Mouse (Mus musculus) thymus, adult 18-20 months (tissue): Measurements from ENCODE around the gene Sstr5.

Experiments used
- DNase-seq, 2 experiments: peaks; one replicate each; pipeline ENCODE4 v3.0.0; 2022; ENCODE audit warnings: mixed read lengths in 2 of 2

Sstr5 gene

DNA sequence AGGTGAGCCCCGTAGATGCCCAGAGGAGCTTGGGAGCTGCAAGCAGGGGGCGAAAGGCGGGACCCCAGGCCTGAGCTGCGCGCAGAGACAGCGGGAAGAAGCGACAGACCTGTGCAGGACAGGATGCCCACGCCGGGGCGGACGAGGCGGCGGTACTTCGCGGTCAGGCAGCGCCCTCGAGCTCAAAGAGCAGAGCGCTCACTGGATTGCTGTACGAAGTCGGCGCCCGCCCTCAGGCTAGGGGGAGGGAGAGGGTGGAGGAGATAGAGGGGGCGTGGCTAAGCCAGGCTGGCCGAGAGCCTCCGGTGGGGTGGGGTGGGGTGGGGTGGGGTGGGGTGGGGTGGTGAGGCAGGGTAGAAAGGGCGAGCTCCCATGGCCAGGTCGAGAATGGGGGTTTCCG is at the start of gene Sstr5:
Sstr5 (minus strand) TSS at position 276 of the 400 bp plus-strand sequence.
- no peak for DNase-seq

DNA sequence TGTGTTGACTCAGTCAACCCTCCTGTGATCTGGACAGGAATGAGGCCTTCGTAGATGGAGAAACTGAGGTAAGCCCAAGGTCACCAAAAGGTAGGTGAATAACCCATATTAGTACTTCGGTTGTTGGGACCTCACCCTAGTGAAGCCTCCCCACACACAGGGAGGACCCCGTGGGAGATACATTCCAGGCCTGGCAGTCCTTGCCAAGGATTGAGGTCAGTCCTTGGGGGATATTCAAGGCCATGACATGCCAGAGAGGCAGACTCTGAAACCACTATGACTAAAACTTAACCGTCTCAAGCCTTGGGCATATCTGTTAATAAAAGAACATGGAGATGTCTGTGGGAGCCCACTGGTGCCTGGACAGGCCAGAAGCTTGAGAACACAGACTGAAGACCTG is 44.7 kb upstream of the Sstr5 start:
- no peak for DNase-seq

DNA sequence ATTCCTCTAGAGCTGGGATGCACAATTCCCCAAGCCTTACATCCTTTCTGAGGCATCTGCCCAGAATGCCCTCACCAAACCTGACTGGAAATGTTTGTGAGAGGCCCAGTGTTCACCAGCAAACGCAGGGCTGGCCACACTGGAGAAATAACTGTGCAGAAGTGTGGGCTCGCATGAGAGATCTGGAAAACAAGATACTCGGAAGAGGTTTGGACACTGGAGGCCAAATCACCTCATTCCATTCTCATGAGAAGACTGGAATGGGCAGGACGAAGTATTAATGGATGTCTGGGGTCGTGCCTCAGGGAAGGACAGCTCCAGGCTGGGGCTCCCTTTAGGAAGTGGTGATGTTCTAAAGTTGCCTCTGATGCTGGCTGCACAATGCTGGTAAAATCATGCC is 43.6 kb upstream of the Sstr5 start:
- no peak for DNase-seq

DNA sequence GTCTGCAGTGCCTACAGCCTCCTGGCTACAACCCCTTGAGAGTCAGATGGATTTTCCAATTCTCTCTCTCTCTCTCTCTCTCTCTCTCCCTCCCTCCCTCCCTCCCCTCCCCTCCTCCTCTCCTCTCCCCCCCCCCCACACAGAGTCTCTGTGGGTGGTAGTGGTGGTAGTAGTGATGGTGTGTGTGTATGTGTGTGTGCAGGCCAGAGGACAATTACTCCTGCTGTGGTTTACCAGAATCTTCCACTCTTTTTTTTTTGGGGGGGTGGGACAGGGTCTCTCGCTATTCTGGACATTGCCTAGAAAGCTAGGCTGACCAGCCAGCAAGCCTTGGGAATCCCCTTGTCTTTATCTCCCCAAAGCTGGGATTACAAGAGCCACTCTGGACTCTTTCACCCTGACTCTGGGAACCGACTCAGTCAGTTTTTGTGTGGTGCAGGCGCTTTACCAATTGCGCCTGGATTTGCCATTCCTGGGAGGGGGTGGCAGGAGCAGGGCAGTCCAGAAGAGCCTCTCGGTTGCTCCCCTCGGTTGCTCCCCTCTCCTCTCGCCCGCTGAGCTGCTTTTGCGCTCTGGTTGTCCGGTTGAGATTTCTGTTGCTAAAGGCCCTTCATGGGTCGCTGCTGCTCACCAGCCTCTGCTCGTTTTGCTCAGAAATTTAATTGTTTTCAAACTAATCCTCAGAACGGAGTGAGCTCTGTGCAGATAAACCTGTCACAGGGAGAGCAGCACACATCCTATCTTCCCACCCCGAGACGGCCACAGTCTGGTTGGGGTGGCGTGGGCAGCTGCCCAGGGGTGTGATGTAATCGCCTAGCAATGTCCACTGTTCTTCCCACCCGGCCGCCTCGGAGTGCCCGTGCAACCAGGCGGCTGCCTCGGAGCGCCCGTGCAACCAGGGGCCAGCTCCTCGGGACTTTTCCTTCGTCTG is 42.1 kb upstream of the Sstr5 start:
- DNase-seq, result no peak

DNA sequence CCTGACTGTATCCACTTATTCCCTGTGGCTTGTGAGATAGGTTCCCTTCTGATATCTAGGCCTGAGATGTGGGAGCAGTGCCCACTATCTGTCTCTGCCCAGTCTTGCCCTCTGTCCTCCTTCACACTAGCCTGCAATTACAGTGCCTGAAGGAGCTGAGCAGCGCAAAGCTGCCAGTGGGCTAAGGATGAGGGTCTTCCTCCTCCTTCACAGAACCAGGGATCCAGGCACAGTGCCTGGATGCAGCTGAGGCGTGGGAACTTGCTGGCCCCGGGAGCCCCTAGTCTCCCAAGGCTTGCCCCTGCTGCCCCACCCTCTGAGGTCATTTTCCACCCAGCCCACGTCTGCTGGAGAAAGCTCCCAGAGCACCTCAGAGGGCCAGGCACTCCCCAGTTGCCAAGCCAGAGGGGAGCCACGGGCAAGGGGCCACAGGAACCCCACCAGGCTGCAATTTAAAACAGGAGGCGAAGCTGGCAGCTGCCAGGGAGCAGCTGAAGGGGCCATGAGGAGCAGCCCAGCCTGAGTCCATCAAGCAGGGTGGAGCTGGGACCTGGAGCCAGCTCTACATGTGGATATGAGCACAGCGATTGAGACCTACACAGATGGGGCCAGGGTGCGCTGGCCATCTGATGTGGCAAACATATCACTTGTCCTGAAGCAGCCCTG is 33.4 kb upstream of the Sstr5 start:
- no peak for DNase-seq

DNA sequence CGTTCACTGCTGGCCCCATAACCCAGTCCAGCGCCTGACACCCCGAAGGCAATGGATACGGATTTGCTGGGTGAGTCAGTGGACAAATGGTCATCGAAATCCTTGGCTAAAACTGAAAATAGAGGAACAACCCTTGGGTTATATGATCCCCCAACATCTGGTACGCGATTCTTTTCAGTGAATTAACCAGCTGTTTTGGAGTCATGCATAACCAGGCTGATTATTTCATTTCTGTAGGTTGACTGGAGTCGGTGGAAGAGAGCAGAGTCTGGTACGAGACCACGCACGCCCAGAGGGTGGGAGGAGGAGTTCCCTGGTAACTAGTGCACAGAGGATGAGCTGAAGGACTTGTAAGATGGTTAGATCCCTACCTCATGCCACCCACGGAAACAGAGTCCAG is 25.0 kb upstream of the Sstr5 start:
- no peak for DNase-seq

DNA sequence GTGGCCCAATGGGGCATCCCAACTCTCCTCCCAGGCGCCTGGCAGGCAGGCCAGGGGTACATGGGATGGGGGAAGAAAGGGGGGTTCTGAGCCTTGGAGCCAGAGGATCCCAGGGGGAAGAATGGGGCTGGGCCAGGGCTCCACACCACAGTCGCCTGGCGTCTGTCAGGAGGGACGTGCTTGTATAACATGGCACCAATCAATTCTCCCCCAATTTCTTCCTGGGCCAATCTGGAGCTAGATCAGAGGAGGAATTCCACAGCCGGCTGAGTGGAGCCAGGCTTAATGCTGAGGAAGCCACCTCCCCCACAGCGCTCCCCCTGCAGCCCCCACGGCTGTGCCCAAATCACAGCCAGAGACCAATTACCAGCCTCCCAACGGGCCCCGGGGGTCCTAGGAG is 23.4 kb upstream of the Sstr5 start:
- DNase-seq, result no peak

DNA sequence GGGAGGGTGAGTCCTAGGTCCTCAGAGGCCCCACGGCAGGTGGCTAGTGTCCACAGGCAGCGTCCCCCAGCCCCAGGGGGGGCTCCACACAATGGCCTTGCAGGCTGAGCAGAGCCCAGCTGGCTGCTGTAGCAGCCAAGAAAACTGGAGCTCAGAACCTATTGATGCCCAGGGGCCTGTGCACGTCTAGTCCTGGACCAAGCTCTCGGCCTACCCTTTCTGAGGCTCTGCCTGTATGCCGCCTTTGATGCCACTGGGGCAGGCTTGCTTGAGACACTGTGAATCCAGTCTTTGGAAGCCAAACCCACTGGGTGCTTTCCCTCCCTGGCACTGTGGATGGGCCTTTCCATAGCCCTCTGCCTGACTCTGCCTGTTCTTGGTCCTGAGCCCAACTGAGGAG is 22.4 kb upstream of the Sstr5 start:
- DNase-seq, result no peak

DNA sequence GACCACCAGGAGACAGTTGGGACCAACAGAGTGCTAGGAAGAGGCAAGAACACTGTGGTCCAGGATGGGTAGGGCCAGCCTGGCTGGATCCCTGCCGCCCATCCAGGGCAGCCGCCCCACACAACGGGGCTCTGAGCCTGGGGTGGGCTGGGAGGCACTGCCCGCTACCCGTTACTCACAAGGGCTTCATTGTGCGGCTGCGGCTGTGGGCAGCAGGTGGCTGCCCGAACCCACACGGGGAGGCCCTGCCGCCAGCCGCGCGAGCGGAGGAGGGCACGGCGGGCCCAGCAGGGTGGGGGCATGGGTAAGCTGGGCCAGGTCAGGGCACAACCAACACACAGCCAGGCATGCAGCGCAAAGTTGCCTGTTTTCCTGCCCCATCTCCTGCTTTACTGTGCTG is 21.1 kb upstream of the Sstr5 start:
- DNase-seq, result no peak

DNA sequence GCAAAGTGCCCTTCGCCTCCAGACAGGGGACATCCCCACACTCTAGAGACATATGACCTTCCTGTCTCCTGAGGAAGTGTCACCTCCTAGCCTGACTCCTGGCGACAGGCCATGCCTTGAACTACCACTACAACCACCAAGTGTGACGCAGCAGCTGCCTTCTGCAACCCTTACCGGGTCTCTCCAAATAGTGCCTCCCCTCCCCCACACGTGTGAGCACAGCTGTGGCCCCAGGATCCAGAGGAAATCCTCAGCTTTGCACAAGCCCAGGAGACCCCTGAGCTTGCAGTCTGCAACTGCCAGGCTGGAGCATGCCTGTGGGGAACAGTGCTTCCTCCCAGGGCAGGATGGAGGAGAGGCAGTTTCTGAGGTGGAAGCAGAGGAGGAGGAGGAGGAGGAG is 19.2 kb upstream of the Sstr5 start:
- DNase-seq, result no peak

DNA sequence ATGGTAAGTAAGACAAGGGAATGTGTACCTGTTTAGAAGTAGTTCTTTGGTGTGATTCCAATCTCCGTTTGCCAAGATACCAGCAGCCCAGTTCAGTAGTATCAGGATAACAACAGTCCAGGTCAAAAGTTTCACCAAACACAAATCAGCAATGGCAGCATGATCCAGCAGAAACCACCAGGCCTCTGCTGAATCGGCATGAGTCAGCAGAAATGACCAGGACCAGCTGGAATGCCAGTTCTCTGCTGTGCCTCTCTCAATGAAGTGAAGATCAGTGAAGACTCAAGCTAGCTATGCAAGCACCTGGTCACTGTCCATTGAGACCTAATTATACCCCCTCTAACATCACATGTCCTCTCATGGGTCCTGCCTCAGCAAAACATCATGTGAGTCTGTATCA is 17.0 kb upstream of the Sstr5 start:
- DNase-seq, result no peak

DNA sequence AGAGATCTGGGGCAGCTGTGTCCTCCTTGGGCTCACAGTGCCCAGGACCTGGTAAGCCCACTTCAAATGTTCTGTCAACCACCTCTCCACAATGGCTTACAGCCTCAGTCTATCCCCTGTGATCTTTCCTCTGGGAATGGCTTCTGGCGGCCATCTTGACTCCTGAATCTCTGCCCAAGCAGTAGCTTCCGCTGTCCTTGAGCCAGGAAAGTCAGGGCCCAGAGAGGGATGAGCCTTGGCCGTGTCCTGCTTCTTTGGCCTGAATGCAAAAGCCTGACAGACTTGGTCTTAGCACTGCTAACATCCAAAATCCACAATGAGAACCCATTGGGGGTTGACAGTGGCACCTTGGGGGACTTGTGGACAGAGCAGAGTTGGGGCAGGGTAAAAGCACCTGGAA is 14.8 kb upstream of the Sstr5 start:
- DNase-seq, result no peak

DNA sequence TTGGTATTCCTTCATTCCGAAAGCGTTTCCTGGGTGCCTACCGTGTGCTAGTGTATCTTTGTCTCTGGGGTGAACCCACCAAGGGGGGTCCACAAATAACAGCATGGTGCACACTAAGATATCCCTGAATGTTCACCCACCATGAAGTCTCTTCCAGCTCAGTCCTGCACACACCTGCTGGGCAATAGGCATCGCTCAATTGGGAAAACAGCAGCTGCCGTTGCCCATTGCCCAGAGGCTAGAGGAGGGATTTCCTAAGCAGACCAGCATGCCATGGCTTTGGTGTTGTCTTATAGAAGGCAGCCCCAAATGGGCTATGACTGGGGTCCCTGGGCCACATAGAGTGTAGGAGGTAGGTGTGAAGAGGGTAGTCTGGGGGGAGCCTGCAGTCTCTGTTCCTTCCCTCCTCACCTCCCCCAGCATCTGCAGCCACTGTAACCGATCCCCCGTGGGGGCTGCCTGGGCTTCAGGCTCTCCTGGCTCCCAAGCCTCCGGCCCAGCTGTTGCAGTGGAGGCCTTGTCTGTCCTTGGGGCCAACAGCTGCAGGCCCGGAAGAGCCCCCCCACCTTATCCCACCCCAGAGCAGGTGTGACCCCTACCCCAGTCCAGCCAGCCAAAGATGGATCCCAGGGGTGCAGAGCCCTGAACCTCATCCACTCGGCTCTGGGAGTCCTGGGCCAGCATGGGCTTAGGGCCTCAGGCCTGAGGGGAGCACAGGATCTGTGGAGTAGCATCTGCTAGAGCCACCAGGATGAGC is 13.2 kb upstream of the Sstr5 start:
- no peak for DNase-seq

DNA sequence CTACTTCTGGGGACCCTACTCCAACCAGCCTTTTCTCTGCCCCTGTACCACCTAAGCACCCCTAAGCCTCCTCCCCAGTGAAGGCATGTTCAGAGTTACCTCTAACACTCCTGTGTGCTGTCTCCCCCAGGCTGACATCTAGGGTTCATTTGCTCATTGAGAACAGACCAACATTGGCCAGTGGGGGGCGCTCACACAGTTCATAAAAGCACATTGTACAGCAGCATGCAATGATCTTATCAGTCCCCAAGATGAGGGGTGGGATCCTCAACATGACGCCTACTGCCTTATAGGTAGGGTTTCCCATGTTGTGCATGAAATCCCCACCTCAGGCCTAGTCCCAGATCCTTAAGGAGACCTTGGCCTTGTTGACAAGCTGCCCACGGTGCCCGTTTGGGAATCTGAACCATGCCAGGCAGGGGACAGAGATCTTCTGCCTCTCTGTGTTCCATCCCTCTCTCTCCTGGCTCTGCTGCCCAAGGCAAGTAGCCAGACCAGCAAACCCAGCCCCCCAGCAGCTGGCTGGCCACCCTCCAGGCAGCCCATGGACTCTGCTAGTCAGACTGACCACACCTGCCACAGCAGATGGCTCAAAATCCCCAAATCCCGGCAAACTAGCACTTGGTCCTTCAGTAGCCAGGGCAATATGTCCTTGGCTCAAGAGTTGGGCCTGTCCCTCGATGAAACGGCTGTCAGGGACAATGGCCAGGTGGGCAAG is 11.9 kb upstream of the Sstr5 start:
- DNase-seq, result no peak

DNA sequence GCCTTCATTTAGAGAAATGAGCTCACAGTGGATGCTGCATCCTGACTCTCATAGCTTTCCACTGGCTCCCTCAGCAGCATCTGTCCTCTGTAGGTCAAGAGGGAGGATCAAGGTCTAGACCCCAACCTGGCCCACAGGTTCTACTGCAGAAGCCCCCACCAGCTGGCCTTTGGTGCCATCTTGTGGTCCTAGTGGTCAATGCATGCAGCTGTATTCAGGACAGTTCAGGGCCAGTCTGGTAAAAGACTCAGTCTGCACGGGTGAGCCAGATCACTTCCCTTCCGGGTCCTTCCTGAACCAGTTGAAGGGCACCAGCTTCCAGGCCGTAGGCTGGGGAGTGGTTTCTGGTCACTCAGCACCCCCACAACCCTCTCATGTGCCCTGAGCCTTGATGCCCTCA is 10.7 kb upstream of the Sstr5 start:
- no peak for DNase-seq

DNA sequence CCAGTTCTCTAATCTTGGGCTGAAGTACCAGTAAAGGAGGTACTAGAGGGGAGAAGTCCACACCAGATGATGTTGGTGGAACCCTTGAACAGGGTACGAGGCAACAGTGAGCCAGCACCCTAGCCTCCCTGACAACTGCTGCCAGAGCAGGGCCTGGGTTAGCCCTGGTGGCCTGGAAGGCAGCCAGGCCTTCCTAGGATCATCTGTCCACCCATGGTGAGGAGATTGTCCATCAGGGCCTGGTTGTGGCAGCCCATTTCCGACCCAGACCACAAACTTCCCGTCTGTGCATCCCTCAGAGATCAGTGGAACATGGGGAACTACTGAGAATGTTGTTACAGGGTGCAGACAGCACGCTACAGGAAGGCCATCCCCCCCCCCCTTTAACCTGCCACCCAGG is 5.5 kb upstream of the Sstr5 start:
- DNase-seq, result no peak

DNA sequence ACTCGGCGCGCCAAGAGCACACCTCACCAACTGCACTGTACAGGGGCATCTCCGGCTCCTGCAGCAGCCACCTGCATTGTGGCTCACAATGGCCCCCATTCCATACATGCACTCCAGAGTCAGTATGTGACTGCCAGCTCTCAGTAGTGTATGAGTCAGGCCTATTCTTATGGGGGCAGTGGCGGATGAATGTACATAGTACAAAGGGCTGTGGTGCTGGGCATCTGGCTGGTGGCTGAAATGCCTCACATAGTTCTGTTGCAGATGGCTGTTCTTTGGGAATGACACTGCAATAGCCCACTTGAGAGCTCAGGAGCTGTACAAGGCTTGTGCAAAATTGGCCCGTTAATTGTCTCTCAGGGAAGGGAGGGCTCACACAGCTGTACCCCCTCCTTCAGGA is 15.0 kb downstream of the Sstr5 start:
- DNase-seq, result no peak

DNA sequence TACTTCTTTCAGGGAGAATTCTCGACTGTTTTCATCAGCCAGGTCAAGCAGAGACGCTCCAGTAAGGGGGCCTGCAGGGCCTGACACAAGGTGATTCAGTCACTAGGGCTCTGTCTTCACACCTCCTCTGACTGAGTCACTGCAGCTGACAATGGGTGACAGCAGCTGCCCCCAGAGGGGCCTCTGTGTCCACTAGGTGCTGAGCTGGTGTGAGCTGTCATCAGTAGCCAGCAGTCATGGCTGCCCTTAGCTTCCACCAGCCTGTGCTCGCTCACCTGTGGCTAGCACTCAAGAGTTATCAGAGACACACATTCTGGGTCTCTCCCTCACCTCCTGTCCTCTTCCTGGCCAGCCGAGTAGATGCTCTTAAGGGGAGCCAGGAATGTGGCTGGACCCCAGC is 16.3 kb downstream of the Sstr5 start:
- DNase-seq, result no peak

DNA sequence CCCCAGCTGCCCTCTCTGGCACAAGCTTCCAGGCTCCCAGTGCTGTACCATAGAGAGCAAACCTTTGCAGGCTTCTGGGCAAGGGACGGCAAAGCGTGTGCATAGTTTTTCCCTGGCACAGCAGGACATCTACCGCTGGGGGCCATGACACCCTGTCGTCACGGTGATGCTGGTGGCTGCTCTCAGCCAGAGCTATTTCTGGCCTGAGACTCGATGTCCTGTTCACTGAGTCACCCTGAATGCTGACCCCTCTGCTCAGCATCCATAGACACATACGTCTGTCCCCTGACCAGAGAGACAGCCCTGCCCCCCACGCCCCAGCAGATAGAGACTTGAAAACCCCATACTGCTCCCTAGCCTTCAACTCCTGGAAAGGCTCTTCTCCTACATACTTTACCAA is 16.9 kb downstream of the Sstr5 start:
- DNase-seq, result no peak

DNA sequence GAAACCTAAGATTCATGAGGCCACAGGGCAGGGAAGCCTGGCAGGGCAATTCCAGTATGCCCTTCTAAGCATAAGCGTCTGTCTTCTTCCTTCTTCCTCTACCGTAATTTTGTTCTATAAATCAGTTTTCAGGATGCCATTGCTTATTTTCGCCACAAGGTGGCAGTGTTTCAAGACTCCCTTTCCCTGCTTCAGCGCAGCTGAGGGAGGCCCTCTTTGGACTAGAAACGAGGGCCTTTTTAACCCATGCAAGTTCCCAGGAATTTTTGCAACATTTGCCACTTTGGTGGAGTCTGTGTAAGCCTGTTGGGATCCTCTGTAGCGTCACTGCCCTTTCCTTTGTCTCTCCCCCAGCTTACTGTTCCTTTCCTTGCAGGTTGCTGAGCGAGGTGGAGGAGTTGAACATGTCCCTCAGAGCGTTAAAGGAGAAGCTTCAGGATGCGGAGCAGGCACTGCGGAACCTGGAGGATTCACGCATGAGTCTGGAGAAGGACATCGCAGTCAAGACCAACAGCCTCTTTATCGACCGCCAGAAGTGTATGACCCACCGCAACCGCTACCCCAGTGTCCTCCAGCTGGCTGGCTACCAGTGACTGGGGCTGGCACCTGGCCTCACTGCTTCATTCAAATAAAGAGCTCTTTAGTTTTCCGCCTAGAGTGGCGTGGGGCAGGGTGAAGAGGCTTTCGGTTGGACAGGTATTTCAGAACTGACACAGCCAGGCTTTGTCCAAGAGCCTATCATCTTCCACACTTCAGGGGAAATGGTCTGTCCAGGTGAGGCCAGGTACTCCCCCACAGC is 20.9 kb downstream of the Sstr5 start:
- no peak for DNase-seq

DNA sequence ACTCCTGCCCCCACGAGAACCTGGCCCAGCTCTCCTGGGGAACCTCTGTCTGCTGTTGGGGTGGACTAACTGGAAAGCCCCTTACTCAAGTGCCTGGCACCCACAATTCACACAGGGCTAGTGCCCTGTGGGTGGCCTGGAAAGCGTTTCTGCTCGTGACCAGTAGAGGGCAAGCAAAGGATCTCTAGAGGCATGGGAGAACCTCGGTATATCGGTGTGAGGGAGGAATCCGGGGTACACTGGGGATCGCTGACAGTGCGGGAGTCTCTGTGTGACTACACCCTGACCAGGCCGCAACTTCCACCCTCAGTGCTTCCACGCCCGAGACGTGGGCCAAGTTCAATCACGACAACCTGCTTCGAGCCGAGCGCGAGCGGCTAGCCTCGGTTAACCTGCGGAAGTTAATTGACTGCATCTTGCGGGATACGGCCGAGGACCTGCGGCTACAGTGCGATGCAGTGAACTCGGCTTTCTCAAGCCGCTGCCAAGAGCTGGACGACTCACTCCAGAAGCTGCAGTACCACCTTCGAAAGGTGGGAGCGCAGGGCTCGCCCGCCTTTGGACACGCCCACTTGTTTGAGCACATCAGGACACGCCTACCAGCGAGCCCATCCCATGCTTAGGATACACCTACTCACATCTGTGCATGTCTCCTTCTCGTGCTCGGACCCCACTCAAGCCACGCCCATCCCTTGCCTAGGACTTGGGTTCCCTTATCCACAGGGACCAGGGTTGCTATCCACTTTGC is 22.6 kb downstream of the Sstr5 start:
- DNase-seq, result peak; percentile 18 to 34
